Mouse (Mus musculus) cerebellum, adult 11-12 months (tissue): Measurements from ENCODE around the gene Lrrfip2.

Experiments
- DNase-seq: peaks from one replicate; pipeline ENCODE4 v3.0.0; 2022

The Lrrfip2 gene

GRCm38 (mm10) chr9:111237726-111238125 is 120.3 kb downstream of the Lrrfip2 start:
- DNase-seq, result no peak

GRCm38 (mm10) chr9:111239821-111240220 is 122.4 kb downstream of the Lrrfip2 start:
- no peak for DNase-seq

- DNase-seq, result no peak
Observed at GRCm38 (mm10) chr9:111243384-111243783, 126.0 kb downstream of the Lrrfip2 start.

GRCm38 (mm10) chr9:111245546-111245945 is 128.2 kb downstream of the Lrrfip2 start:
- DNase-seq, result no peak

- no peak for DNase-seq
Observed at GRCm38 (mm10) chr9:111247682-111248246, 130.4 kb downstream of the Lrrfip2 start.

- DNase-seq, result no peak
Observed at GRCm38 (mm10) chr9:111252161-111252869, 134.9 kb downstream of the Lrrfip2 start.

GRCm38 (mm10) chr9:111260360-111260985 is 143.1 kb downstream of the Lrrfip2 start:
- DNase-seq, result peak; percentile 12

- DNase-seq, result no peak
Observed at GRCm38 (mm10) chr9:111261356-111261755, 144.0 kb downstream of the Lrrfip2 start.

GRCm38 (mm10) chr9:111267998-111268397 is 150.6 kb downstream of the Lrrfip2 start:
- no peak for DNase-seq

GRCm38 (mm10) chr9:111270606-111271005 is 153.2 kb downstream of the Lrrfip2 start:
- DNase-seq, result no peak

- DNase-seq, result no peak
Observed at GRCm38 (mm10) chr9:111271056-111271433, 153.7 kb downstream of the Lrrfip2 start.

GRCm38 (mm10) chr9:111271434-111272160 is 154.2 kb downstream of the Lrrfip2 start, which contains the start of the genes Mlh1 and Epm2aip1:
TSS of gene Mlh1 (minus strand) at chr9:111271791.
TSS of gene Epm2aip1 (plus strand) at chr9:111271929.
- DNase-seq, result peak; percentile 99

- no peak for DNase-seq
Observed at GRCm38 (mm10) chr9:111272356-111272755, 155.0 kb downstream of the Lrrfip2 start.

- no peak for DNase-seq
Observed at GRCm38 (mm10) chr9:111272996-111273785, 155.8 kb downstream of the Lrrfip2 start.

GRCm38 (mm10) chr9:111273958-111274357 is 156.6 kb downstream of the Lrrfip2 start:
- DNase-seq, result no peak

GRCm38 (mm10) chr9:111275156-111275555 is 157.8 kb downstream of the Lrrfip2 start:
- DNase-seq, result peak; percentile 10
